Mouse (Mus musculus) liver, adult 2 months (tissue): Measurements from ENCODE around the gene Ppp4r3a.
"Not testable (repeated sequence)": the region's sequence is repeated elsewhere in the genome, so short reads cannot be mapped to it uniquely, and the experiment has no call there.

ENCODE experiments used
- CTCF ChIP-seq: fragments of 200-500 bp; IDR thresholded peaks from 2 replicates; pipeline ENCODE4 v1.5.1; 2011; ENCODE audit warnings: low read depth, low read length, control low read depth
- POLR2A ChIP-seq: fragments of 200-500 bp; IDR thresholded peaks from 2 replicates; pipeline ENCODE4 v1.6.1; 2011; ENCODE audit warnings: low read length, control low read depth; ENCODE audit not compliant: insufficient read depth; ENCODE audit errors: extremely low read depth

DNA sequence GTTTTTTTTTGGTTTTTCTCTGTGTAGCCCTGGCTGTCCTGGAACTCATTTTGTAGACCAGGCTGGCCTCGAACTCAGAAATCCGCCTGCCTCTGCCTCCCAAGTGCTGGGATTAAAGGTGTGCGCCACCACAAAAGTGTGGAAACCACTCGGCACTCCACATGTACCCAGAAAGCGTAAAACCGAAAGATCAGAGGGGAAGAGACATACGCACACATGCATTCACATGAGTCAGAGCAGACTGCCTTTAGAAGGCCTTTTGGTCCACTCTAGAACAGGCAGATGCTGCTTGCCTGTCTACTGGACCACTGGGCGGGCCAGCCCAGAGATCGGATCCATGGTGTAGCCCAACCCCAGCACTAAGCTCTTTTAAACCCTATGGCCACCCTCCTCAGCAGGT is 69.8 kb downstream of the Ppp4r3a start:
- TF ChIP-seq CTCF, POLR2A: not testable (repeated sequence)
